Mouse (Mus musculus): ENCODE measurements around the gene Kdm3a. TPM values are rescaled to one million over a fixed set of nuclear protein-coding genes. Genes with fewer than 3 reads are reported as not detected.

Kdm3a gene
- polyA plus RNA-seq, 1 experiment, result 44.1 TPM

GRCm38 (mm10) chr6:71631196-71631595 lies 1.6 kb downstream of the Kdm3a start:
- peak overlapping the region; percentile 67 for H3K4me3 ChIP-seq (ENCODE audit: insufficient read depth, low read length)
- no peak overlapping the region for H3K27ac ChIP-seq (ENCODE audit: insufficient read depth, low read length)
- no peak for TF ChIP-seq POLR2A (IDR thresholded peaks at IDR 0.05; ENCODE audit: low read depth, low read length)
- TF ChIP-seq CTCF (IDR thresholded peaks at IDR 0.05; ENCODE audit: borderline replicate concordance, insufficient read depth, low read length), result no peak
- no peaks in the 10 kb centered on the region; the same call in 1 of the 2 replicates for H3K4me1 ChIP-seq (ENCODE audit: control insufficient read depth, insufficient read depth, low read length)

- Histone ChIP-seq H3K27ac (ENCODE audit: insufficient read depth, low read length) (no peak overlapping the region), H3K4me1 (ENCODE audit: control insufficient read depth, insufficient read depth, low read length) (peaks cover 2% of the 10 kb centered on the region; the same call in 1 of the 2 replicates), H3K4me3 (ENCODE audit: insufficient read depth, low read length) (no peak overlapping the region)
- TF ChIP-seq CTCF (IDR thresholded peaks at IDR 0.05; ENCODE audit: borderline replicate concordance, insufficient read depth, low read length), result no peak
- no peak for TF ChIP-seq POLR2A (IDR thresholded peaks at IDR 0.05; ENCODE audit: low read depth, low read length)
Observed at GRCm38 (mm10) chr6:71627325-71627724, 5.5 kb downstream of the Kdm3a start.

DNA sequence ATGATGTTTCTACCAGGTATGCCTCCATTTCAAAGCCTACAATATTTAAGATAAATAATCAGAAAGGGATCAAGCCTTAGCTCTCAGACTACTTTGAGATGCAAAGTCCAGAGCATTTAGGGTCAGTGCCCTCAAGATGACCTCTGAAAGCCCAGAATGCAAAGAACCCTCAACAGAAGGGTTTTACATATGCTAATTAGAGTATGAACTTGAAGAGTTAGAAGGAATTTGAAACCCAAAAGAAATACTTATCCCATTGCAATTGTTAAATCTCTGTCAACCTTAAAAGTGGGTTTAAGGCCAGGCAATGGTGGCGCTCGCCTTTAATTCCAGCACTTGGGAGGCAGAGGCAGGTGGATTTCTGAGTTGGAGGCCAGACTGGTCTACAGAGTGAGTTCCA lies 6.8 kb downstream of the Kdm3a start:
- Histone ChIP-seq H3K27ac (ENCODE audit: insufficient read depth, low read length) (no peak overlapping the region), H3K4me1 (ENCODE audit: control insufficient read depth, insufficient read depth, low read length) (peaks cover 2% of the 10 kb centered on the region; the same call in 1 of the 2 replicates), H3K4me3 (ENCODE audit: insufficient read depth, low read length) (no peak overlapping the region)
- no peak for TF ChIP-seq CTCF (IDR thresholded peaks at IDR 0.05; ENCODE audit: borderline replicate concordance, insufficient read depth, low read length)
- TF ChIP-seq POLR2A (IDR thresholded peaks at IDR 0.05; ENCODE audit: low read depth, low read length), result no peak

GRCm38 (mm10) chr6:71624723-71625122 lies 8.1 kb downstream of the Kdm3a start:
- no peak for TF ChIP-seq POLR2A (IDR thresholded peaks at IDR 0.05; ENCODE audit: low read depth, low read length)
- no peak for TF ChIP-seq CTCF (IDR thresholded peaks at IDR 0.05; ENCODE audit: borderline replicate concordance, insufficient read depth, low read length)
- Histone ChIP-seq H3K4me1 (ENCODE audit: control insufficient read depth, insufficient read depth, low read length) (0 out of 2 replicates have a peak, but pooled peaks cover 2% of the 10 kb centered on the region), H3K27ac (ENCODE audit: insufficient read depth, low read length) (no peak overlapping the region), H3K4me3 (ENCODE audit: insufficient read depth, low read length) (no peak overlapping the region)

GRCm38 (mm10) chr6:71621981-71622380 lies 10.8 kb downstream of the Kdm3a start:
- no peak overlapping the region for H3K27ac ChIP-seq (ENCODE audit: insufficient read depth, low read length)
- 0 out of 2 replicates have a peak, but pooled peaks cover 2% of the 10 kb centered on the region for H3K4me1 ChIP-seq (ENCODE audit: control insufficient read depth, insufficient read depth, low read length)
- TF ChIP-seq POLR2A (IDR thresholded peaks at IDR 0.05; ENCODE audit: low read depth, low read length) (no peak), CTCF (IDR thresholded peaks at IDR 0.05; ENCODE audit: borderline replicate concordance, insufficient read depth, low read length) (no peak)
- H3K4me3 ChIP-seq (ENCODE audit: insufficient read depth, low read length), result no peak overlapping the region

DNA sequence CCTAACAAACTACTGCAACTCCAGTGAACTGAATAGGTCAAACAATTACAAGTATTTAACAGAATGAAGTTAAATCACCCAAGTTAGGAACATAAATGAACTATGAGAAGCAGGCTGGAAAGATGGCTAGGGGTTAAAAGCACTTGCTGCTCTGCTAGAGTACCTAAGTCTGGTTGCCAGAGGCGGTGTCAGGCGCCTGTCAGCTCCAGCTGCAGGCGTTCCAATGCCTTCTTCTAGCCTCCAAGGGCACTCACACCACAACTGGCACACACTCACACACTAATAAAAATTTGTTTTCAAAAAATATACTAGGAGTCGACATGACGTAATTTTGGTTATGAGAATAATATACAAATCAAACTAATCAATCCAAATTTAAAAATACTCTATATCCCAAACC lies 11.2 kb downstream of the Kdm3a start:
- Histone ChIP-seq H3K27ac (ENCODE audit: insufficient read depth, low read length) (no peak overlapping the region), H3K4me3 (ENCODE audit: insufficient read depth, low read length) (no peak overlapping the region), H3K4me1 (ENCODE audit: control insufficient read depth, insufficient read depth, low read length) (0 out of 2 replicates have a peak, but pooled peaks cover 2% of the 10 kb centered on the region)
- TF ChIP-seq POLR2A (IDR thresholded peaks at IDR 0.05; ENCODE audit: low read depth, low read length), result no peak
- TF ChIP-seq CTCF (IDR thresholded peaks at IDR 0.05; ENCODE audit: borderline replicate concordance, insufficient read depth, low read length), result no peak

GRCm38 (mm10) chr6:71616959-71617358 lies 15.8 kb downstream of the Kdm3a start:
- Histone ChIP-seq H3K4me3 (ENCODE audit: insufficient read depth, low read length) (no peak overlapping the region), H3K4me1 (ENCODE audit: control insufficient read depth, insufficient read depth, low read length) (no peaks in the 10 kb centered on the region), H3K27ac (ENCODE audit: insufficient read depth, low read length) (0 out of 2 replicates have a peak overlapping the region, but pooled peaks have one; percentile 1)
- TF ChIP-seq POLR2A (IDR thresholded peaks at IDR 0.05; ENCODE audit: low read depth, low read length) (no peak), CTCF (IDR thresholded peaks at IDR 0.05; ENCODE audit: borderline replicate concordance, insufficient read depth, low read length) (no peak)

DNA sequence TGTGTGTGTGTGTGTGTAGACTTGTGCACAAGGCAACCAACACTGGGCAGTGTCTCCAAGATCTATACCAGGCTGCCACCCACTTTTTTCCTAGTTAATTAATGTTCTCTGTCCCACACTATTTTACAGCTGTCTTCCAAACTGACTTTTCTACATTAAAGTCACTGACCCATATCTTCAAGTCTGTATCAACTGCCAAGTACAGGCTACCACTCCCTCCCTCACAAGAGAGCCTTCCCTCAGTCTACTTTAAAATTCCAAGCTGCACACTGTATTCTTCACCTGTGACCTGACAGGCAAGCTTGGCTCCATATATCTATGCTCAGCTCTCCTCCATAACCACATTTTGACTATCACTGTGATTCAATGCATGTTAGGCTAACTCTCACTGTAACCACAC lies 19.6 kb downstream of the Kdm3a start:
- no peak overlapping the region for H3K4me3 ChIP-seq (ENCODE audit: insufficient read depth, low read length)
- no peak for TF ChIP-seq CTCF (IDR thresholded peaks at IDR 0.05; ENCODE audit: borderline replicate concordance, insufficient read depth, low read length)
- no peak for TF ChIP-seq POLR2A (IDR thresholded peaks at IDR 0.05; ENCODE audit: low read depth, low read length)
- no peaks in the 10 kb centered on the region; the same call in 1 of the 2 replicates for H3K4me1 ChIP-seq (ENCODE audit: control insufficient read depth, insufficient read depth, low read length)
- H3K27ac ChIP-seq (ENCODE audit: insufficient read depth, low read length), result no peak overlapping the region

GRCm38 (mm10) chr6:71609968-71610367 lies 22.8 kb downstream of the Kdm3a start:
- H3K4me1 ChIP-seq (ENCODE audit: control insufficient read depth, insufficient read depth, low read length), result no peaks in the 10 kb centered on the region; the same call in 1 of the 2 replicates
- TF ChIP-seq POLR2A (IDR thresholded peaks at IDR 0.05; ENCODE audit: low read depth, low read length) (no peak), CTCF (IDR thresholded peaks at IDR 0.05; ENCODE audit: borderline replicate concordance, insufficient read depth, low read length) (no peak)
- H3K27ac ChIP-seq (ENCODE audit: insufficient read depth, low read length), result no peak overlapping the region
- H3K4me3 ChIP-seq (ENCODE audit: insufficient read depth, low read length), result no peak overlapping the region

DNA sequence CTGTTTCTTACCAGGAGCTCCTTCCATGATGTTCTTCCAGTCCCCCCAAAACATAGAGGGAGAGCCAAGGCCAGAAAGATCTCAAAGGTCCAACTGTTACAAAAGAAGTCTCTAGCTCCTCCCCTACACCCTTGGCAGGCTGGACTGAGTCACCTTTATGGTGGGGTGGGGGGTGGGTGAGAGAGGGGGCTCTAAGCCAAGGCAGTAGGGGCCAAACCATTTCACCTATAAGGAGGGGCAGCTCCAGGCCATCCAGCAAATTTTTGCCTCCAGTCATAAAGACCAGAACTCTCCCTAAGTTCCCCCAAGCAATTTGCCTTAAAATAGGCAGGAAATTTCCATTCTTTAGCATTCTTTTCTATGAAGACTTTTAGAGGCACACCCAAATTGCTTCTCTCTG lies 23.8 kb downstream of the Kdm3a start:
- TF ChIP-seq CTCF (IDR thresholded peaks at IDR 0.05; ENCODE audit: borderline replicate concordance, insufficient read depth, low read length) (no peak), POLR2A (IDR thresholded peaks at IDR 0.05; ENCODE audit: low read depth, low read length) (no peak)

More for the DNA sequence above, 23.8 kb downstream of the Kdm3a start:
- H3K4me3 ChIP-seq (ENCODE audit: insufficient read depth, low read length), result no peak overlapping the region
- no peaks in the 10 kb centered on the region; the same call in 1 of the 2 replicates for H3K4me1 ChIP-seq (ENCODE audit: control insufficient read depth, insufficient read depth, low read length)
- H3K27ac ChIP-seq (ENCODE audit: insufficient read depth, low read length), result no peak overlapping the region
